Mouse (Mus musculus): ENCODE data around the gene Fbxo48.

- TF ChIP-seq CTCF (IDR thresholded peaks at IDR 0.05; ENCODE audit: low read depth, low read length): no peak
- TF ChIP-seq POLR2AphosphoS5 (IDR thresholded peaks at IDR 0.05; ENCODE audit: insufficient replicate concordance, low read depth, low read length): no peak
These were observed 46.2 kb upstream of the Fbxo48 start for GRCm38 (mm10) chr11:16905012-16905332.

All from G1E (cell line).